Mouse (Mus musculus): Measurements from ENCODE around the gene Fut8. TPM values are rescaled to one million over a fixed set of nuclear protein-coding genes. Genes with fewer than 3 reads are reported as not detected.

Fut8 gene
- polyA plus RNA-seq, 1 experiment, result 44.8 TPM

DNA sequence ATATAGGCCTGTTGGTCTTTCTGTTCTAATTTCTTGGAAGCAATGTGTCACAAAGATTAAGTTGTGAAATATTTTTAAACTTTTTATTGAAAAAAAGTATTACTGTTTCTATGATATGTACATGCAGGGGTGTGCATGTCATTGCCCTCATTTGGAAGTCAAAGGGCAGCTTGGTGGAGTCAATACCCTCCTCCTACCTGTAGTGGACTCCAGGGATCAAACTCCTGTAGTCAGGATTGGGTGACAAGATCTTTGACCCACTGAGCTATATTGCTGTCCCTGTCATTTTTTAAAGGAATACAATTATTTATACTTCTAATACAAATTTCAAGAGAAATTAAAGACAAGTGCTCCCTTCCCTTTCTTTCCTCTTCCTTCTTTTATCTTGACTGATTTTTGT lies 111.6 kb downstream of the Fut8 start:
- no peak for TF ChIP-seq GATA1 (IDR thresholded peaks at IDR 0.05; ENCODE audit: low read length)

DNA sequence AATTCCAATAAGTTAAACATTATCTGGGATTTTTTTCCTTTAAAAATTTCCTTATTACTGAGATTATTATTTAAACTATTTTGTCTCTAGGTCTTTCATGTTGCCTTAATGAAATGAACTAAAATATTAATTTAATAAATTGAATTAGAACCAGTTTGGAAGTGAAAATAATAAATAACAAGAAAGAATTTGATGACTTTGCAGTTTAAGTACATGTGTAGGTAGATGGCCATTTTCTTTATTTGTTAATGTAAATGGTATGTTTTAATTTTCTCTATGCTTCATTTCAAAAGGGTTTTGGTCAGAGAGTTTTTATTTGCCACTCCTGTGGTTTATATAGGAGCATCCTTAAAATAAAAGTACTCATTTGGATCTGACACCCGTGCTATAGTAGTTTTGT lies 177.8 kb downstream of the Fut8 start:
- no peak for TF ChIP-seq GATA1 (IDR thresholded peaks at IDR 0.05; ENCODE audit: low read length)

DNA sequence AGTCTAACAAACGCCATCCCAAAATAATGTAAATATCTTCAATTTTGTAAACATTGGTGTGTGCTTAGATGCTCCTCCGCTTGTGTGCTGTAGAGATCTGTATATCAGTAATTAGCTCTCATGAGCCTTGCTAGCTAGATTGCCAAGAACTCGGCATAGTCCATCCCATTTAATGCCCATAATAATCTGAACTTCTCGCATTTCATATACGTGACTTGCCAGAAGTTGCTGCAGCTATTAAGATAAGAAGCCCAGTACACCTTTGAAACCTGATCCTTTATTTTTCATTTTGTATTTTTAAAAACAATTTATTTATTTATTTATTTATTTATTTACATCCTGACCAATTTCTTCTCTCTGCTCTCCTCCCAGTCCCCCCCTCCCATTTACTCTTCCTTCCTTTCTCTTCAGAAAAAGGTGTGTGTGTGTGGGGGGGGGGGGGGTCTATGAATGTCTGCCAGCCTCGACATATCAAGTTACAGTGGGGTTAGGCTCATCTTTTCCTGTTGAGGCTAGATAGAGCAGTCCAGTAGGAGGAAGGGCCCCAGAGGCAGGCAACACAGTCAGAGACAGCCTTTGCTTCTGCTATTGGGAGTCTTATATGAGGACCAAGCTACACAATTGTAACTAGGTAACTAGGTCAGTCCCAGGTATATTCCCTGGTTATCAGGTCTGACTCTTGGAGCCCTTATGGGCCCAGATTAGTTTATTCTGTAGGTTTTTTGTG lies 183.9 kb downstream of the Fut8 start:
- no peak for TF ChIP-seq GATA1 (IDR thresholded peaks at IDR 0.05; ENCODE audit: low read length)

GRCm38 (mm10) chr12:77426093-77426492 lies 188.2 kb downstream of the Fut8 start:
- no peak for TF ChIP-seq GATA1 (IDR thresholded peaks at IDR 0.05; ENCODE audit: low read length)

DNA sequence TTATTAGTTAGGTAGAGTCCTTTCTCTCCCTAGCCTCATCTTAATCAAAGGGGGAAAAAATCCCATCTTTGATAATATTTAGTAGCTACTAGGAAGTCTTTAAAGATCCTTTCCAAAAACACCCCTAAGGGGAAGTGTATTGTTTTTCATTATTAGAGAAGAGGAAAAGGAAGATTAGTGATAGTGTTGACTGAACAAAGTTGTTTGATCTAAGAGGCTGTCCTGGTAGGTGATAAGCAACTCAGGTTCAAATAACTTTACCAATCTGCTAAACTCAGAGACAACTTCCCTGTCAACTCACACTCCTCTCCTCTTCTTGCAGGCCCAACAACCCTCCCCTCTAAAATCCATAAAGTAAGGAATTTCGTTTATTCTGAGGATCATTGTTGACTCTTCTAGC lies 190.2 kb downstream of the Fut8 start:
- TF ChIP-seq GATA1 (IDR thresholded peaks at IDR 0.05; ENCODE audit: low read length), result no peak

DNA sequence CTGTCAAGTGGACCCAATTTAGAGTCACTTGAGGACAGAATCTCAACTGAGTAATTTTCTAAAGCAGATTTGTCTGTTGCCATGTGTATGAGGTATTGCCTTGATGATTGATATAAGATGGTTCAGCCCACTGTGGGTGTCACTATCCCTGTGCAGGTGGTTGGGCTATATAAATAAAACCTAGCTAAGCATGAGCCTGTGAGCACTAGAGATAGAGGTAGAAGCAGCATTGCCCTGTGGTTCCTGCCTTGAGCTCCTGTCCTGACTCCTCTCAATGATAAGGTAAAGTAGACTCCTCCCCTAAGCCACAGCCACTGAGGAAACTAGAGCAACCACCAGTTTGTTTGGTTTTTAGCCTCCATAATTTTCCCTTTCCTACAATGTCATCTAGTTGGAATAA lies 191.5 kb downstream of the Fut8 start:
- TF ChIP-seq GATA1 (IDR thresholded peaks at IDR 0.05; ENCODE audit: low read length), result no peak

DNA sequence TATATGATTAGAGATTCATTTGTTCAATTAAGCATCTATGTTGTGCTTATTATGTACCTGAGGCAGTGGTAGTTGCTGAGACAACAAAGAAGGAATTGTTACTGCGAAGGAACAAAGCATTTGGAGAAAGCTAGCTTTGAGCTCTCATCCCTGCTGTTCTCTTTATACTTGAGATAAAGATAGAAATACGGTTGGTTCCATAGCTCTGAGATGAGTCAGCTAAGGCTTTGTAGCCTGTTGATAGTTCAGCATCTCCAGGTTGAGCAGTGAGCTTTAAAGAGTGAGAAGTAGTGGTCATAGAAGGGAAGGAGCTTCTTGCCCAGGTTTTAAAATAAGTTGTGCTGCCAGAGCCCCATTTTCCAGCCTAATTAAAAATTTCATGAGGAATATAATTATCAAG lies 198.8 kb downstream of the Fut8 start:
- no peak for TF ChIP-seq GATA1 (IDR thresholded peaks at IDR 0.05; ENCODE audit: low read length)

- no peak for TF ChIP-seq GATA1 (IDR thresholded peaks at IDR 0.05; ENCODE audit: low read length)
Observed at GRCm38 (mm10) chr12:77450816-77451215, 212.9 kb downstream of the Fut8 start.

DNA sequence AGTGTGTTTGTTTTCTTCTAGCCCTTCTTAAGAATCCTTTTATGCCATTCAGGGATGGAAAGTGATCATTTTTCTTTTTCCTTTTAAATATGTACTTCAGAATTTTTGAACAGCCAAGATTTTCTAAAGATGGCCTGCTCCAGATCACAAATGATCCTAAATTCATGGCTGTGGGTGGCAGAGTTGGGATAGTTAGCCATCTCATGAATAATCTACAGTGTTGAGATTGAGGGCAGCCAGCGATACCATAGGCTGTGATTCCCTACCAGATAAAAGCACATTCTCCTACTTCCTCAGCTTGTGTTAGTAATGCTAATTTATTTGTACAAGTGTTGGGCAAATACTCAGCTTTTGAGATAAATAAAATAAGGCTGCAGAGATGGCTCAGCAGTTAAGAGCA lies 228.3 kb downstream of the Fut8 start:
- no peak for TF ChIP-seq GATA1 (IDR thresholded peaks at IDR 0.05; ENCODE audit: low read length)

DNA sequence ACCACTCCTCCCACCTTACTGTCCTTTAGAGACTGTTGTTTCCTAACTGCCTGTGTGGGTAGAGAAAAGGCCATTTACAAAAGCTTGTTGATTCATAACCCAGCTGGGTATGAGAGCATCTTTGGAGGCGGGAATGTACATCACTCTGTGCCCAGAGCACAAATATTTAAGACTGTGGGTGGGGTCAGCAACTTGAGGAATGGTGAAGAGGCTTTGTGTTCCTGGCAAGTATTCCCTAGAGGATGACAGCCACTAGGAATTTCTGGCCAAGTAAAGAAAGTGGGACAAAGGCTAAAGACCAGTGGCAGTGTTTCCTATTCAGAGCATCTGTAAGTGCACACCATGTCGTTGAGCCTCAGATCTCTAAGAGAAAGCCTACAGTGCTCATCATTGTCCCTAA lies 242.0 kb downstream of the Fut8 start:
- no peak for TF ChIP-seq GATA1 (IDR thresholded peaks at IDR 0.05; ENCODE audit: low read length)

- TF ChIP-seq GATA1 (IDR thresholded peaks at IDR 0.05; ENCODE audit: low read length), result no peak
Observed at GRCm38 (mm10) chr12:77481153-77481552, 243.2 kb downstream of the Fut8 start.

GRCm38 (mm10) chr12:77481799-77482198 lies 243.9 kb downstream of the Fut8 start:
- TF ChIP-seq GATA1 (IDR thresholded peaks at IDR 0.05; ENCODE audit: low read length), result no peak

GRCm38 (mm10) chr12:77483180-77483855 lies 245.4 kb downstream of the Fut8 start:
- TF ChIP-seq GATA1 (IDR thresholded peaks at IDR 0.05; ENCODE audit: low read length), result no peak

DNA sequence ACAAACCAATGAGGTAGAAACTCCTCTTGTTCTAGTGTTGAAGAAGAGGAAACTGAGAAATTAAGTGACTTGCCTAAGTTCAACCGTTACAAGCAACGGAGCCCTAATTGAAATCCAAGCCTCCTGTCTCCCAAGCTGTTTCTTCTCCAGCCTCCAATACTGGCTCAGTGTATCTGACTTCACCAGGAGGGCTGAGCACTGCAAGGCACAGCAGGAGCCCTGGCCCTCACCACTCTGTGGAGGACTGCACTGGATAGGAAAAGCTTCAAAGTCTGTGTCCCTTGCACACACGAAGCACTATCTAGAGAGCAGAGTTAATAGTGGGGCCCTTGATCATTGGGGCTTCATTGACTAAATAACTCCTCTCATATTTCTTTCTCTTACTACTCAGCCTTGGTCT lies 246.8 kb downstream of the Fut8 start:
- no peak for TF ChIP-seq GATA1 (IDR thresholded peaks at IDR 0.05; ENCODE audit: low read length)

- TF ChIP-seq GATA1 (IDR thresholded peaks at IDR 0.05; ENCODE audit: low read length), result no peak
Observed at GRCm38 (mm10) chr12:77491478-77491877, 253.6 kb downstream of the Fut8 start.

DNA sequence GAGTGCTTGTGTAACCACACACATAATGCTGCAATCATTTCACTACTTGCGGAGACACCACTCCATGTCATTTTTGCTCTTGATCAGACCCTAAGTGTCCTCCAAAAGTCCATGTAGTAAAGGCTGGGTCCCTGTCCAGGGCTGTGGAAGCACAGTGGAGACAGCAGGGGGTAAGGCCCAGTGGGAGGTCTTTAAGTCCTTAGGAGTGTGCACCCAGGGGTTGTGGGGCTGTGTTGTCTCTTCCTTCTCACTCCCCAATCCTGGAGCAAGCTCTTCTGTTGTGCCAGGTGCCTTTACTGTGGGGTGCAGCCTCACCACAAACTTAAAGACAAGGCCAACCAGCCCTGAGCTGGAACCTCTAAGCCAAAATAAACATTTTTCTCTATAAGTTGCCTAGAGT lies 257.9 kb downstream of the Fut8 start:
- TF ChIP-seq GATA1 (IDR thresholded peaks at IDR 0.05; ENCODE audit: low read length), result no peak

- no peak for TF ChIP-seq GATA1 (IDR thresholded peaks at IDR 0.05; ENCODE audit: low read length)
Observed at GRCm38 (mm10) chr12:77498153-77498552, 260.2 kb downstream of the Fut8 start.

All from G1E-ER4 (cell line).